In the genomic region with DNA sequence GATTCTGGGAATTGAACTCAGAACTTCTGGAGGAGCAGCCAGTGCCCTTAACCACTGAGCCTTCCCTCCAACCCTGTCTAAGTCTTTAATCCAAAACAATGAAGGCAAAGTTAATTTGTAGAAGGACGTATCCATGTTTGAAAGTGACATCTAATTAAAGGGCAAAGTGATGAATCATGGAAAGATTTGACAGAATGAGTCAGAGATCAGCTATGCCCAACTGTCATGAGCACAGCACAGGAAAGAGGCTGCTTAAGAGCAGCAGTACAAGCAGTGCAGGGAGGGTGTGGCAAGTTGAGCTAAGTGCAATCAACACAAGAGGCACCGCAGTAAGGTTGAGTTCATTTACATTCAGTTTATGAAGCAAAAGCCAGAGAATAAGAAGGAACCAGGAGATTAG, we compare ENCODE assay signal across 15 mouse cellular contexts.
"Had no signal": no experiment of that assay in that cellular context is flagged by ENCODE, and none has a peak within 500 bp of the region (broad histone marks: within the 10 kb centered on the region; RNA-seq: fewer than 3 reads in every experiment).

No protein-coding gene starts in this region.

- H3K36me3 ChIP-seq: heart, embryonic 13.5 days; heart, embryonic 15.5 days; hindbrain, embryonic 13.5 days; hindbrain, embryonic 15.5 days; limb, embryonic 13.5 days; limb, embryonic 15.5 days; liver, embryonic 13.5 days; liver, embryonic 15.5 days had no signal

- ATAC-seq: intestine, embryonic 16.5 days had no signal

- DNase-seq: gastrocnemius, postnatal 36 days; heart, adult 11 months; kidney, adult 8-10 months; layer of hippocampus, adult 9-11 months; layer of hippocampus, postnatal 36 days had no signal

- H3K27me3 ChIP-seq: heart, embryonic 13.5 days; heart, embryonic 15.5 days; hindbrain, embryonic 15.5 days; limb, embryonic 13.5 days; limb, embryonic 15.5 days; liver, embryonic 15.5 days had no signal

- H3K4me3 ChIP-seq: heart, adult 2 months; heart, embryonic 13.5 days; heart, embryonic 15.5 days; hindbrain, embryonic 13.5 days; hindbrain, embryonic 15.5 days; limb, embryonic 13.5 days; limb, embryonic 15.5 days; liver, embryonic 13.5 days; liver, embryonic 15.5 days had no signal
